Mouse (Mus musculus) midbrain, embryonic 11.5 days (tissue): ENCODE results near the gene Srp9. TPM values are rescaled to one million over a fixed set of nuclear protein-coding genes. Genes with fewer than 3 reads are reported as not detected.

Experiments used
- ATAC-seq: fragments of 200-750 bp; cut with Nextera tagmentation; 2 replicates; pipeline ENCODE4 v1.8.0; 2017; ENCODE audit warnings: moderate TSS enrichment, moderate library complexity; ENCODE audit not compliant: low FRiP score
- DNase-seq: peaks from one replicate; pipeline ENCODE4 v3.0.0; 2015; ENCODE audit warnings: low spot score; ENCODE audit errors: missing footprints
- H3K27ac ChIP-seq: fragments of 300-500 bp; sonication (generic); 2 replicates; pipeline ENCODE4 v1.5.1; 2014; ENCODE audit warnings: low read depth, low read length
- H3K27me3 ChIP-seq: fragments of 300-500 bp; sonication (generic); 2 replicates; pipeline ENCODE4 v1.6.1; 2014; ENCODE audit warnings: mild to moderate bottlenecking, low read length, moderate library complexity, mixed read lengths; ENCODE audit not compliant: control insufficient read depth, insufficient read depth
- H3K36me3 ChIP-seq: fragments of 300-500 bp; sonication (generic); 2 replicates; pipeline ENCODE4 v1.6.1; 2014; ENCODE audit warnings: mild to moderate bottlenecking, low read length, moderate library complexity, mixed read lengths; ENCODE audit not compliant: control insufficient read depth, insufficient read depth
- H3K4me1 ChIP-seq: fragments of 300-500 bp; sonication (generic); 2 replicates; pipeline ENCODE4 v1.6.1; 2014; ENCODE audit warnings: low read length; ENCODE audit not compliant: control insufficient read depth, insufficient read depth
- H3K4me2 ChIP-seq: fragments of 300-500 bp; sonication (generic); 2 replicates; pipeline ENCODE4 v1.6.1; 2014; ENCODE audit warnings: mild to moderate bottlenecking, moderate library complexity
- H3K4me3 ChIP-seq: fragments of 300-500 bp; sonication (generic); 2 replicates; pipeline ENCODE4 v1.5.1; 2014; ENCODE audit warnings: low read depth, low read length
- H3K9ac ChIP-seq: fragments of 300-500 bp; sonication (generic); 2 replicates; pipeline ENCODE4 v1.6.1; 2014; ENCODE audit warnings: low read length
- H3K9me3 ChIP-seq: fragments of 300-500 bp; sonication (generic); 2 replicates; pipeline ENCODE4 v1.6.1; 2016; ENCODE audit warnings: low read length; ENCODE audit not compliant: control insufficient read depth
- WGBS: fragments of 180-500 bp; shearing (Covaris S2); extraction: QIAGEN DNeasy Blood & Tissue Kit; methylation state at CpG from one replicate; pipeline ENCODE4 v1.1.7; 2014; 5-methylcytosine and 5-hydroxymethylcytosine counted together
- polyA plus RNA-seq: library from polyadenylated mRNA; unstranded; fragments of >200 nt; fragmentation: Nextera tagmentation; extraction: Ambion mirVana; gene quantifications from 2 replicates; pipeline ENCODE4 v1.2.1, GENCODE M21; 2014

The Srp9 gene
- polyA plus RNA-seq, 1 experiment from 2014 or later, result 158 TPM

GRCm38 (mm10) chr1:182130830-182131229 lies 6.3 kb downstream of the Srp9 start:
- H3K9me3 ChIP-seq, result no peaks in the 10 kb centered on the region
- ATAC-seq (no peak), DNase-seq (peak; percentile 84)
- peaks cover 3% of the 10 kb centered on the region for H3K4me1 ChIP-seq
- H3K27me3 ChIP-seq, result no peaks in the 10 kb centered on the region
- no peak overlapping the region for H3K9ac ChIP-seq
- H3K4me3 ChIP-seq, result no peak overlapping the region
- WGBS, result 58% methylated on average over 2 of the region's 2 CpGs
- H3K4me2 ChIP-seq, result no peak overlapping the region
- no peaks in the 10 kb centered on the region for H3K36me3 ChIP-seq
- no peak overlapping the region for H3K27ac ChIP-seq

- H3K4me2 ChIP-seq, result no peak overlapping the region
- H3K4me1 ChIP-seq, result peaks cover 3% of the 10 kb centered on the region; the same call in 1 of the 2 replicates
- no peaks in the 10 kb centered on the region for H3K36me3 ChIP-seq
- no peaks in the 10 kb centered on the region for H3K27me3 ChIP-seq
- H3K9ac ChIP-seq, result no peak overlapping the region
- H3K4me3 ChIP-seq, result no peak overlapping the region
- ATAC-seq, result no peak
- WGBS, result 68% methylated on average over 28 of the region's 28 CpGs
- no peak overlapping the region for H3K27ac ChIP-seq
- DNase-seq, result no peak
- no peaks in the 10 kb centered on the region for H3K9me3 ChIP-seq
Observed at GRCm38 (mm10) chr1:182137204-182138125, 12.9 kb downstream of the Srp9 start.

- ATAC-seq (no peak), DNase-seq (no peak)
- H3K27me3 ChIP-seq, result no peaks in the 10 kb centered on the region
- 79% methylated on average over 8 of the region's 8 CpGs for WGBS
- no peak overlapping the region for H3K9ac ChIP-seq
- H3K4me3 ChIP-seq, result no peak overlapping the region
- H3K4me2 ChIP-seq, result no peak overlapping the region
- H3K27ac ChIP-seq, result no peak overlapping the region
- H3K36me3 ChIP-seq, result no peaks in the 10 kb centered on the region
- H3K9me3 ChIP-seq, result no peaks in the 10 kb centered on the region
- H3K4me1 ChIP-seq, result peaks cover 3% of the 10 kb centered on the region; the same call in 1 of the 2 replicates
Observed at GRCm38 (mm10) chr1:182138172-182138571, 13.6 kb downstream of the Srp9 start.

DNA sequence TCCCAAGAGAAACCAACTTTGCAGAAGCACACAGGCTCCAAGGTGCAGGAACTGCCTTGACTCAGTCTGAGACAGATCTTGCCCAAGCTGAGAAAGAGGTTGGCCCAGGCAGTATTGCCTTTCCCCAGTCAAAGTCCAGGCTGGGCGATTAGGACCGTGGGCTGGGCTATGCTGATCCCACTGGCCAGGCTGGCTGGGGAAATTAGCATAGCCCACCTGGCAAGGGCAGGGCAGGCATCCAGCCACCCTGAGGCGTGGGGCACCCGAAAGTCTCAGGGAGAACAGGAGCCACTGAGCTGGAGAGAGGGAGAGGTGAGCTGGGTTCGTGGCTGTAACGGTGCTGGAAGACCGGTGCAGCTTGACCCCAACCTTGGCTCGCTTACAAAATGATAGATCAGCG lies 15.4 kb downstream of the Srp9 start:
- Histone ChIP-seq H3K4me2 (no peak overlapping the region), H3K9me3 (no peaks in the 10 kb centered on the region), H3K36me3 (no peaks in the 10 kb centered on the region), H3K9ac (no peak overlapping the region), H3K4me1 (peaks cover 3% of the 10 kb centered on the region; the same call in 1 of the 2 replicates), H3K4me3 (no peak overlapping the region), H3K27me3 (no peaks in the 10 kb centered on the region), H3K27ac (no peak overlapping the region)
- WGBS, result 41% methylated on average over 9 of the region's 9 CpGs
- no peak for DNase-seq
- peak; percentile 47; the same call in 1 of the 2 replicates for ATAC-seq

GRCm38 (mm10) chr1:182140370-182140769 lies 15.8 kb downstream of the Srp9 start:
- DNase-seq, result peak; percentile 98
- H3K36me3 ChIP-seq, result no peaks in the 10 kb centered on the region
- H3K27me3 ChIP-seq, result no peaks in the 10 kb centered on the region
- H3K4me1 ChIP-seq, result peaks cover 3% of the 10 kb centered on the region; the same call in 1 of the 2 replicates
- no peak overlapping the region; the same call in 1 of the 2 replicates for H3K9ac ChIP-seq
- H3K4me2 ChIP-seq, result no peak overlapping the region
- H3K9me3 ChIP-seq, result no peaks in the 10 kb centered on the region
- 3% methylated on average over 6 of the region's 6 CpGs for WGBS
- peak; percentile 79 for ATAC-seq
- H3K27ac ChIP-seq, result no peak overlapping the region
- no peak overlapping the region for H3K4me3 ChIP-seq

DNA sequence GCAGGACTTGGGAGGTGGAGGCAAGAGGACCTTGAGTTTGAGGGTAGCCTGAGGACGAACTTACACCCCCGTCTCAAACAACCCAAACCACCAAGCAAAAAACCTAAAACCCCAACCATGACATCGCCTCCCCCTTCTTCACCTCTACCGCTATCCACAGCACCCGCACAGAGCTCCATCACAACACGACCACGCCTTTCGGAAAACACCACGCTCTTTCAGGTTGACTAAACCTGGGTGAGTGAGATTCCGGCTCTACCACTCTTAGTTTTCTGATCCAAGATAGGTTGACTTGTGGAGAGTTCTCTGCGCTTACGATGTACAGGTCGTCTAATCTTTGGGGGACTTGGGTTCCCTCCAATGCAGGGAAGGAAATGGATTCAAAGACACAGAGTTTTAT lies 18.2 kb downstream of the Srp9 start:
- ATAC-seq (no peak), DNase-seq (no peak)
- H3K9ac ChIP-seq, result no peak overlapping the region
- H3K4me1 ChIP-seq, result peaks cover 3% of the 10 kb centered on the region; the same call in 1 of the 2 replicates
- H3K4me3 ChIP-seq, result no peak overlapping the region
- no peak overlapping the region for H3K4me2 ChIP-seq
- H3K9me3 ChIP-seq, result no peaks in the 10 kb centered on the region
- WGBS, result 97% methylated on average over 13 of the region's 13 CpGs
- H3K27me3 ChIP-seq, result no peaks in the 10 kb centered on the region
- H3K36me3 ChIP-seq, result no peaks in the 10 kb centered on the region
- no peak overlapping the region for H3K27ac ChIP-seq

- ATAC-seq, result no peak
- no peak for DNase-seq
- Histone ChIP-seq H3K36me3 (no peaks in the 10 kb centered on the region), H3K9ac (no peak overlapping the region), H3K4me3 (no peak overlapping the region), H3K27me3 (no peaks in the 10 kb centered on the region), H3K4me2 (no peak overlapping the region), H3K4me1 (peaks cover 3% of the 10 kb centered on the region; the same call in 1 of the 2 replicates), H3K9me3 (no peaks in the 10 kb centered on the region), H3K27ac (no peak overlapping the region)
- WGBS, result 72% methylated on average over 8 of the region's 8 CpGs
Observed at GRCm38 (mm10) chr1:182143288-182143687, 18.8 kb downstream of the Srp9 start.

DNA sequence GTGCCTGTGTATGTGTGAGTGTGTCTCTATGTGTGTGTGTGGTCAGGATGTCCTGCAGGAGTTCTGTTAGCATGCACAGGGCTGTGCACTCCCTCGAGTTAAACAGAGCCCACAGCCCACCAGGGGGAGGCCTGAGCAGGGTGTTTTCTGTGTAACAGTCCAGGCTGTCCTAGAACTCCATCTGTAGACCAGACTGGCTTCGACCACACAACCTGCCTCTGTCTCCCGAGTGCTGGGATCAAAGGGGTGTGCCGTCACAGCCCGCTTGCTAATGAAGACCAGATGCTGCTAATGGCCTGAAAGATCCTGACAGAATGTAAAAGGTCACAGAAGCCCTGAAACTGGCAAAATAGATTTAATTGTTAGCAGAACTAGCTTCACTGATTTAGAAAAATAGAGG lies 21.0 kb downstream of the Srp9 start:
- H3K27me3 ChIP-seq, result no peaks in the 10 kb centered on the region
- no peaks in the 10 kb centered on the region for H3K36me3 ChIP-seq
- no peaks in the 10 kb centered on the region for H3K4me1 ChIP-seq
- no peaks in the 10 kb centered on the region for H3K9me3 ChIP-seq
- ATAC-seq (no peak), DNase-seq (peak; percentile 86)
- H3K27ac ChIP-seq, result no peak overlapping the region
- WGBS, result 70% methylated on average over 5 of the region's 5 CpGs
- no peak overlapping the region for H3K9ac ChIP-seq
- H3K4me3 ChIP-seq, result no peak overlapping the region
- H3K4me2 ChIP-seq, result no peak overlapping the region

DNA sequence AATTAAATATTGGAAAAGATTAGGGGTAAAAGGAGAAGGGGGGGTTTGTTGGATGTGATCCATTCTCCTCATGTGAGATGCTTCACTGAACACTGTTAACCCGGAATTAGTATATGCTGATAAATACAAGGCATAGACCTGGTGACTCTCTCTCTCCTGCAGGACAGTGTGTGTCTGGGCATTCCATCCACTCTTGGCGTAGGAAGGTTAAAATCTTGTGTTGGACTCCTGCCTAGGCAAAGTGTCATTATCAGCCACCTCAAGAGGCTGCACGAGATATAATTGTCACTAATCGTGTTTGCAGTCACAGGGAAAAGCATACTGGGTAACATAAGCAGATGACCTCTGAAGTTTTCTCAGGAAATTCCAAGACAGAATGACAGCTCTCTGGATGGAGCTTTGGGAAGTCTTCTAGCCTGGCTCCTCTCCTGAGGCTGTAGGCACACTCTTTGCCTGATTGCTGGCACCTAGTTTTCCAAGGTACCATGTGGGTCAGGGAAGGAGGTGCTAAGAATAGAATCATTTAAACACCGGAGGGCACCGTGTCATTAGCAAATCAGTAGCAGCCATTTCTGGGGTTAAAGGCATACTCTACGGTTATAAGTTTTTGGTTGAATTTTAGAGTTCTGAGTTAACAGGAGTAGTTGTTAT lies 24.5 kb downstream of the Srp9 start:
- 84% methylated on average over 7 of the region's 7 CpGs for WGBS
- Histone ChIP-seq H3K27ac (no peak overlapping the region), H3K27me3 (no peaks in the 10 kb centered on the region), H3K9ac (no peak overlapping the region), H3K4me2 (no peak overlapping the region), H3K36me3 (no peaks in the 10 kb centered on the region), H3K9me3 (no peaks in the 10 kb centered on the region), H3K4me1 (no peaks in the 10 kb centered on the region), H3K4me3 (no peak overlapping the region)
- no peak for ATAC-seq
- no peak for DNase-seq
